Mouse (Mus musculus): ENCODE data around the gene Sar1a. TPM values are rescaled to one million over a fixed set of nuclear protein-coding genes. Genes with fewer than 3 reads are reported as not detected.

The Sar1a gene
- polyA plus RNA-seq, 1 experiment from 2014 or later, result 169 TPM

DNA sequence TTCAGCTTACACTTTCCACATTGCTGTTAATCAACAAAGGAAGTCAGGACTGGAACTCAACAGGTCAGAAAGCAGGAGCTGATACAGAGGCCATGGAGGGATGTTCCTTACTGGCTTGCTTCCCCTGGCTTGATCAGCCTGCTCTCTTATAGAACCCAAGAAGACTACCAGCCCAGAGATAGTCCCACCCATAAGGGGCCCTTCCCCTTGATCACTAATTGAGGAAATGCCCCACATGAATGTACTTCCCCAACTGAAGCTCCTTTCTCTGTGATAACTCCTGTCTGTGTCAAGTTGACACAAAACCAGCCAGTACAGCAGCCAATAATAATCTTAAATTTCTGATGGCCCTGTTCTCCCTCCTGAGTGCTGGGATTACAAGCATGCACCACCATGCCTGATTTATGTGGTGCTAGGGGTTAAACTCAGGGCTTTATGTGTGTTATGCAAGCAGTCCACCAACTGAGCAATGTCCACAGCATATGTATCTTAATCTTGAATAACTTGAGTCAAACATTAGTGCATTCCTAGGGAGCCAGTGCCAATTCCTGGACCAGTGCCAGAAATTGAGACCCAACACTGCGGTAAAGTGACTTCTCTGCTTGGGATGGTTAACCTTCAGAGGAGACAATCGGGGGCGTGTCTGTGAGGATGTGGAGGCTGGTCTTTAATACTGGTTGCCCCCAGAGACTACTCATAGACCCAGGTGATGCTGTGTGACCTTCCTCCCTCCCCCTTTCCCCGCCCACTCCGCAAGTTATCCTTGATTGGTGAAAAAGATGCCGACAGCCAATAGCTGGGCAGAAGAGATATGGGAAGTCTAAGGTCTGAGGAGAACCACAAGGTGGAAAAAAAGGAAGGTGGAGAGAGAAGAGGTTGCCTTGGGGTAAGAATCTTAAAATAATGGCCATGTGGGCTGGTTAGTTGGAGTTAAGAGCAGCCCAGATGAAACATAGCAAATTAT lies 26.6 kb downstream of the Sar1a start:
- WGBS, result 67% methylated on average over 6 of the region's 6 CpGs
- no peak overlapping the region for H3K4me3 ChIP-seq (ENCODE audit: control insufficient read depth in 1 of 2, insufficient read depth in 1 of 2, low read depth in 1 of 2, low read length in 2 of 2)
- no peaks in the 10 kb centered on the region for H3K27me3 ChIP-seq (ENCODE audit: control insufficient read depth, insufficient read depth, low read length)
- H3K27ac ChIP-seq (replicated peaks in 1 of 2; ENCODE audit: control insufficient read depth in 1 of 2, insufficient read depth in 1 of 2, low read depth in 2 of 2, low read length in 2 of 2), result no peak overlapping the region
- ATAC-seq (ENCODE audit: insufficient number of reproducible peaks, insufficient read depth, low FRiP score, low read depth), result no peak
- H3K9me3 ChIP-seq (ENCODE audit: control insufficient read depth, low read length), result no peaks in the 10 kb centered on the region
- no peak overlapping the region for H3K9ac ChIP-seq (ENCODE audit: low read length)
- peaks cover 26% of the 10 kb centered on the region for H3K36me3 ChIP-seq (ENCODE audit: control insufficient read depth, insufficient read depth, low read length)
- no peaks in the 10 kb centered on the region for H3K4me1 ChIP-seq (ENCODE audit: control insufficient read depth in 2 of 2, insufficient read depth in 2 of 2, low read length in 2 of 2)
- no peak overlapping the region for H3K4me2 ChIP-seq (ENCODE audit: low read length)

DNA sequence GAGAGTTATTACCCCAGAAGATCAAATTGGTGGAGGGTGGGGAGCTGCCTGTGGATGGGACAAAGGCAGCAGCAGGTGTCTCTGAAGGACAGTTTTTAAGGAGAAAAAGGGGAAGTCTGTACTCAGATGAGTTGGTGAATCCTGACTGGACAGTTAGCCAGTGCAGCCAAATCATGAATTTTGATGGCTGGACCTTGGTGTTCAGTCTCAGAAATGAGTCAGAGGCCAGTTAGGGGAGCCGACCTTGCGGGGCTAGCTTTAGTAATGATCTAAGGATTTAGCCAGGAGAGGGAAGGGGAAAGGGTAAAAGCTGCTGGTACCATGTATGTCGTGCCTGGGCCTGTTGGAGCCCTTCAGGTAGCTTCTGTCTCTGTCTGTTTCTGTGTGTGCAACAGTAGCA lies 33.5 kb downstream of the Sar1a start:
- no peak overlapping the region for H3K27ac ChIP-seq (replicated peaks in 1 of 2; ENCODE audit: control insufficient read depth in 1 of 2, insufficient read depth in 1 of 2, low read depth in 2 of 2, low read length in 2 of 2)
- no peak for ATAC-seq (ENCODE audit: insufficient number of reproducible peaks, insufficient read depth, low FRiP score, low read depth)
- no peaks in the 10 kb centered on the region for H3K9me3 ChIP-seq (ENCODE audit: control insufficient read depth, low read length)
- H3K4me1 ChIP-seq (ENCODE audit: control insufficient read depth in 2 of 2, insufficient read depth in 2 of 2, low read length in 2 of 2), result peaks cover 11 to 12% of the 10 kb centered on the region in 2 experiments
- H3K27me3 ChIP-seq (ENCODE audit: control insufficient read depth, insufficient read depth, low read length), result no peaks in the 10 kb centered on the region
- H3K9ac ChIP-seq (ENCODE audit: low read length), result no peak overlapping the region
- H3K4me2 ChIP-seq (ENCODE audit: low read length), result no peak overlapping the region
- WGBS, result 73% methylated on average over 3 of the region's 3 CpGs
- H3K36me3 ChIP-seq (ENCODE audit: control insufficient read depth, insufficient read depth, low read length), result no peaks in the 10 kb centered on the region
- no peak overlapping the region for H3K4me3 ChIP-seq (ENCODE audit: control insufficient read depth in 1 of 2, insufficient read depth in 1 of 2, low read depth in 1 of 2, low read length in 2 of 2)

DNA sequence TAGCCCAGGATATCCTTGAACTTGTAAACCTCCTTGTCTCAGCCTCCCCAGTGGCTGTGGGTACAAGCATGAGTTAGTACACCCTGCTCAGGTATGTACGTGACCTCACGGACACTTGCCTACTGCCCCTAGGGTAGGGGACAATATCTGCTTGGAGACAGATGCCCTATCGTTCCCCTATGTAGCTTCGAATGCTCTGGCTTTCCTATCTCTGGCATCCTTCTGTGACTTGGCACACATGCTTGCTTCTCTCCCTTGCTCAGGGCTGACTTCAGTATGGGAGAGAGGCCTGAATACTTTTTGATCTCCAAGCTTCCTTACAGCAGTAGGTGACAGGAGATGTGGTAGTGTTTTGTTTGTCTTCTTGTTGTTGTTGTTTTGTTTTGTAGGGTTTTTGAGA lies 34.0 kb downstream of the Sar1a start:
- Histone ChIP-seq H3K4me3 (ENCODE audit: control insufficient read depth in 1 of 2, insufficient read depth in 1 of 2, low read depth in 1 of 2, low read length in 2 of 2) (no peak overlapping the region), H3K9ac (ENCODE audit: low read length) (no peak overlapping the region), H3K27me3 (ENCODE audit: control insufficient read depth, insufficient read depth, low read length) (no peaks in the 10 kb centered on the region), H3K9me3 (ENCODE audit: control insufficient read depth, low read length) (no peaks in the 10 kb centered on the region), H3K4me1 (ENCODE audit: control insufficient read depth in 2 of 2, insufficient read depth in 2 of 2, low read length in 2 of 2) (peaks cover 11 to 12% of the 10 kb centered on the region in 2 experiments), H3K27ac (replicated peaks in 1 of 2; ENCODE audit: control insufficient read depth in 1 of 2, insufficient read depth in 1 of 2, low read depth in 2 of 2, low read length in 2 of 2) (no peak overlapping the region), H3K36me3 (ENCODE audit: control insufficient read depth, insufficient read depth, low read length) (no peaks in the 10 kb centered on the region), H3K4me2 (ENCODE audit: low read length) (no peak overlapping the region)
- ATAC-seq (ENCODE audit: insufficient number of reproducible peaks, insufficient read depth, low FRiP score, low read depth), result no peak
- WGBS, result 91% methylated on average over 4 of the region's 4 CpGs

DNA sequence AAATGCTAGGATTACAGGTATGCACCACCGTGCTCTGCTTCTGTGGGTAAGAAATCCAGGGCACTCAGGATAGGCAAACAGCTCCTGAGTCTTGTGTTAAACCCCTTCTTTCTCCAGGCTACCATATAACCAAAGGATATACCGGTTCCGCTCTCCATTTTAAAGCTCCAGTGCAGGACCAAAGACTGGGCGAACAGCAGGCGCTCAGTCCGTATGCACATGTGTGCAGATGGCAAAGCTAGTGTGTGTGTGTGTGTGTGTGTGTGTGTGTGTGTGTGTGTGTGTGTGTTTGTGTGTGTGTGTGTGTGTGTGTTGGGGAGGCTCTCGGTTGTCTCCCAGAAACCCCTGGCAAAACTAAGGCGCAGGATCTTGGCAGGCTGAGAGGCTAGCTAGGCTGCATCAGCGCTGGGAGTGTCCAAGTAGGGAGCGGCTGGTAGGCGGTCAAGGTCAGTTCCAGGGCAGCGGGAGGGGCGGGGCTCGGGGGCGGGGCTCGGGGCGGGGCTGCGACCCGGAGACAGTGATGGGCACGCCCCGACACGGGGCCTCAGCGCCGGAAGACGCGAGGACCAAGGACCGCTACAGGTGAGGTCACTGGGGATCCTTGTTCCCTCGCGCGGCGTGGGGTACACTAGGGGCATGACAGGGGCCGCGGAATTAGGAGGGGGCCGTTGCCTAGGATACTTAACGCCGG lies 34.8 kb downstream of the Sar1a start, which contains the start of gene Aifm2:
Aifm2 (plus strand) TSS at position 493 of the 691 bp plus-strand sequence.
- Histone ChIP-seq H3K27me3 (ENCODE audit: control insufficient read depth, insufficient read depth, low read length) (no peaks in the 10 kb centered on the region), H3K4me2 (ENCODE audit: low read length) (peak within 1 kb of the TSS; percentile 91), H3K4me1 (ENCODE audit: control insufficient read depth in 2 of 2, insufficient read depth in 2 of 2, low read length in 2 of 2) (peaks cover 11 to 12% of the 10 kb centered on the region in 2 experiments), H3K9ac (ENCODE audit: low read length) (peak within 1 kb of the TSS; percentile 82), H3K9me3 (ENCODE audit: control insufficient read depth, low read length) (no peaks in the 10 kb centered on the region), H3K27ac (replicated peaks in 1 of 2; ENCODE audit: control insufficient read depth in 1 of 2, insufficient read depth in 1 of 2, low read depth in 2 of 2, low read length in 2 of 2) (peak within 1 kb of the TSS; percentile 45 to 47), H3K36me3 (ENCODE audit: control insufficient read depth, insufficient read depth, low read length) (no peaks in the 10 kb centered on the region), H3K4me3 (ENCODE audit: control insufficient read depth in 1 of 2, insufficient read depth in 1 of 2, low read depth in 1 of 2, low read length in 2 of 2) (peak within 1 kb of the TSS; percentile 74 to 79)
- ATAC-seq (ENCODE audit: insufficient number of reproducible peaks, insufficient read depth, low FRiP score, low read depth), result peak; percentile 93
- WGBS, result 15% methylated on average over 30 of the region's 36 CpGs

DNA sequence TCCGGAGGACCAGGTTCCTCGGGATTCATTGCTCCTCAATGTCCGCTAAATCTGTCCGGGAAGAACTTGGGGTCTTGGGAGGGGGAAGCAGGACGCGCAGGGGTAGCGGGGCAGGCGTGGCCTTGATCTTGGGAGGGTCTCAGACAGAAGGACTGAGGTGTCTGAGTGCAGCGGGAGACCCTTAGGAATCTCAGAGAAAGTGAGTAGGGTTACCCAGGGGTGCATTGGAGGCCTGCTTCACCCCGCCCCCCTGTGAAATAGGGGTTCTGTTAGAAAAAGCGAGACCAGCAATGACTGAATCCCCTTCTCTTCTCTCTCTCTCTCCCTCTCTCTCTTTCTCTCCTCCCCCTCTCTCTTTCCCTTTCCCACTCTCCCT lies 35.4 kb downstream of the Sar1a start:
- H3K4me1 ChIP-seq (ENCODE audit: control insufficient read depth in 2 of 2, insufficient read depth in 2 of 2, low read length in 2 of 2), result peaks cover 11 to 12% of the 10 kb centered on the region in 2 experiments
- H3K9me3 ChIP-seq (ENCODE audit: control insufficient read depth, low read length), result no peaks in the 10 kb centered on the region
- 4% methylated on average over 11 of the region's 11 CpGs for WGBS
- peak overlapping the region; percentile 74 to 79 for H3K4me3 ChIP-seq (ENCODE audit: control insufficient read depth in 1 of 2, insufficient read depth in 1 of 2, low read depth in 1 of 2, low read length in 2 of 2)
- ATAC-seq (ENCODE audit: insufficient number of reproducible peaks, insufficient read depth, low FRiP score, low read depth), result no peak
- peak overlapping the region; percentile 82 for H3K9ac ChIP-seq (ENCODE audit: low read length)
- H3K27me3 ChIP-seq (ENCODE audit: control insufficient read depth, insufficient read depth, low read length), result no peaks in the 10 kb centered on the region
- no peaks in the 10 kb centered on the region for H3K36me3 ChIP-seq (ENCODE audit: control insufficient read depth, insufficient read depth, low read length)
- peak overlapping the region; percentile 2 to 47; a peak in 1 of 4 replicates for H3K27ac ChIP-seq (replicated peaks in 1 of 2; ENCODE audit: control insufficient read depth in 1 of 2, insufficient read depth in 1 of 2, low read depth in 2 of 2, low read length in 2 of 2)
- H3K4me2 ChIP-seq (ENCODE audit: low read length), result peak overlapping the region; percentile 91

DNA sequence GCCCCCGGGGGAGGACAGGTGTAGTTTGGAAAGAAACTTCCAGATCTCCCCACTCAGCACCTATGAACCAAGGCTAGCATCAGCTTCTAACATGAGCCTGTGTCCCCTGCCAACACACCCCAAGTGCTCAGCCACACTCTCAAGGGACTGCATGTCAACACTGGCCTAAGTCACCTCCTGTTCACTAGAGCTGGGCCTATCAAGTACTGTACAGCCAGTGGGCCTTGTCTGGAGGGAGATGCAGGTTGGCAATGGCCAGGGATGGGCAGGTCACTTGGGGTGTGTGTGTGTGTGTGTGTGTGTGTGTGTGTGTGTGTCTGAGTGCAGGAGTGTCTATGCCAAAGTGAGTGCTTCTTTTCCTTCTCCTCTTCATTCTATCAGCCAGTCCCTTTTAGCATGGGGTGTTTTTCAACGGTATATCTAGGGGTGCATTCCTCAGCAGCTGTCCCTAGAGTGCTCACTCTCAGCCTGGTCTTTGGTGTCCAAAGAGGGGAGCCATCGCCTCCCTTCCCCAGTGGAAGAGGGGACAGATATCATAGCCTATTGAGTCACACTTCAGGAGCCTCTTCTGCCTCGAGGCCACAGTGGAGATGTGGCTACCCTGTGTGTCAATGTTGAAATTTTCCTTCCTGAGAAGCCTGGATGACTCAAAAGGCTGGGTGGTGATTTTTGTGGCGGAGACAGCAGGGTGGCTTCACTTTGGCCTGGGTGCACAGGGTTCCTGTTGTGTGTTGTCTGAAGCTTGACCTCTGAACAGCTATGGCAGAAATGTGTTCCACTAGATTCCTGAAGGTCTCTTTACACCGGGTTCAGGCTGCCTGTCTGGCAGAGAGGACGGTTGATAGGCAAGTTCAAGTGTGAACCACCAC lies 36.1 kb downstream of the Sar1a start:
- H3K4me1 ChIP-seq (ENCODE audit: control insufficient read depth in 2 of 2, insufficient read depth in 2 of 2, low read length in 2 of 2), result peaks cover 11 to 12% of the 10 kb centered on the region in 2 experiments
- H3K9me3 ChIP-seq (ENCODE audit: control insufficient read depth, low read length), result no peaks in the 10 kb centered on the region
- 69% methylated on average over 7 of the region's 7 CpGs for WGBS
- peak overlapping the region; percentile 82 for H3K9ac ChIP-seq (ENCODE audit: low read length)
- peak overlapping the region; percentile 74 to 79; a peak in 3 of 4 replicates for H3K4me3 ChIP-seq (ENCODE audit: control insufficient read depth in 1 of 2, insufficient read depth in 1 of 2, low read depth in 1 of 2, low read length in 2 of 2)
- ATAC-seq (ENCODE audit: insufficient number of reproducible peaks, insufficient read depth, low FRiP score, low read depth), result no peak
- H3K4me2 ChIP-seq (ENCODE audit: low read length), result peak overlapping the region; percentile 91
- no peak overlapping the region for H3K27ac ChIP-seq (replicated peaks in 1 of 2; ENCODE audit: control insufficient read depth in 1 of 2, insufficient read depth in 1 of 2, low read depth in 2 of 2, low read length in 2 of 2)
- no peaks in the 10 kb centered on the region for H3K27me3 ChIP-seq (ENCODE audit: control insufficient read depth, insufficient read depth, low read length)
- H3K36me3 ChIP-seq (ENCODE audit: control insufficient read depth, insufficient read depth, low read length), result no peaks in the 10 kb centered on the region
